Mouse (Mus musculus): ENCODE results near the gene Abi1. TPM values are rescaled to one million over a fixed set of nuclear protein-coding genes. Genes with fewer than 3 reads are reported as not detected.

Gene Abi1
- polyA plus RNA-seq (2015; fragmentation: Nextera tagmentation; extraction: Ambion mirVana) = 47.1 and 50.6 TPM in 2 replicates

DNA sequence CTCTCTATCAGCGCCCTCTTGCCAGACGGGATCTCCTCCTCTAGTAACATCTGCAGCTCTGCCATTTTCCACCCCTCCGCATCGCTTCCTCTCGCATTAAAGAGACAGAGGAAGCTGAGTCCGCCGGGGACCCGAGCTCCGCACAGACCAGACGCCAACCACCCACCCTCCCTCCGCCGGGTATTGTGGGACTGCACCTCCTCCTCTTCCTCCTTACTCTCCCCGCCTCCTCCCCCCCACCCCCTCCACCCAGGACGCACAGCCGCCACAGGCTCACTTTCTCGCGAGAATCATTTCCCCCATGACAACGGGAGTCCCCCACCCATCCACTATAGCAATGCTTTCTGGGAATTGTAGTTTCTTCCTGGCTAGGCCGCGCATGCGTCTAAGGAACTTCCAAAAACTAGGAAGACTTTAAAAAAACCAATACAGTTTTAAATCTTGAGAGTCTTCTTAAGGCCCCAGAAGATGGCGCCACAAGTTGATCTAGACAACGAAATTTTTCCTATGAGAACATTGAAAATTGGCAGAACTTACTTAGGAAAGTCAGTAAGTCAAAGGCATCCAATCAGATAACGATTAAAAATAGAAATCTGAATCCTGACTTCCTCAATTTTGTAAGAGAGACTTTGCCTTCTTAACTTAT is at the start of gene Abi1:
Gene Abi1, minus strand, starts transcription at position 241 of the 646 bp plus-strand sequence.
- Histone ChIP-seq H3K27ac (peak within 1 kb of the TSS; percentile 99), H3K36me3 (no peaks in the 10 kb centered on the region), H3K4me3 (peak within 1 kb of the TSS; percentile 100), H3K27me3 (no peaks in the 10 kb centered on the region), H3K4me2 (peak within 1 kb of the TSS; percentile 63), H3K9ac (peak within 1 kb of the TSS; percentile 99), H3K4me1 (peaks cover 16% of the 10 kb centered on the region), H3K9me3 (no peaks in the 10 kb centered on the region)
- 2% methylated on average over 24 of the region's 24 CpGs for WGBS
- ATAC-seq (ENCODE audit: borderline replicate concordance, extremely low read depth, low FRiP score, low TSS enrichment) = peak; percentile 98

DNA sequence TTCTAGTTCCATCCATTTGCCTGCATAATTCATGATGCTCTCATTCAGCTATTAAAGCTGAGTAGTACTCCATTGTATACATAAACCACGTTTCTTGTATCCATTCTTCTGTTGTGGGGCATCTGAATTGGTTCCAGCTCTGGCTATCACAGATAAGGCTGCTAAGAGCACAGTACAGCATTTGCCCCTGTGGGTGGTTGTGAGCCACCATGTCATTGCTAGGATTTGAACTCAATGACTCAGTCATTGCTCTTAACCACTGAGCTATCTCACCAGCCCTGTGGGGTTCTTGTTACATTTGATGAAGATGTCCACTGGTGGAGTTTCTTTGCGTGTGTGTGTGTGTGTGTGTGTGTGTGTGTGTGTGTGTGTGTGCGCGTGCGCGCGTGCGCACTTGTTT is 44.5 kb upstream of the Abi1 start:
- H3K36me3 ChIP-seq = peaks cover 15% of the 10 kb centered on the region; the same call in 1 of the 2 replicates
- no peak for ATAC-seq (ENCODE audit: borderline replicate concordance, extremely low read depth, low FRiP score, low TSS enrichment)
- H3K4me2 ChIP-seq = no peak overlapping the region
- no peak overlapping the region for H3K9ac ChIP-seq
- WGBS = 93% methylated on average over 8 of the region's 8 CpGs
- H3K4me1 ChIP-seq = no peaks in the 10 kb centered on the region
- H3K9me3 ChIP-seq = no peaks in the 10 kb centered on the region
- no peaks in the 10 kb centered on the region for H3K27me3 ChIP-seq
- H3K27ac ChIP-seq = no peak overlapping the region
- H3K4me3 ChIP-seq = no peak overlapping the region

DNA sequence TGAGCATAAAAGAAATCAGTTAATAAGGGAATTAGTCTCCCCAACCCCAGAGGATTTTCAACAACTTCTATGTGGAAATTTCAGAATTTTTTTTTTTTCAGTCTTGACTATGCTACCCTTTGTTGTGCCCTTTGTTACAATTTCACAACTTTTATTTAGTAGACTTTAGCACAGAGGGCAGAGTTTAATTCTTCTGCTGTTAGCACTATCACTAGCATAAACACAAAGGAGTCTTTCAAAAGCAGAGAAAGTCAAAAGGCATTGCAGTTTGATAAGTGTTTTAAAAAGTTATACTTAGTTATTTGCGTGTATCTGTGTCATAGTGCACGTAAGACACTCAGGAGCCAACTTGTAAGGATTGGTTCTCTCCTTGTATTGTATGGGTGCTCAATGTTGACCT is 38.5 kb upstream of the Abi1 start:
- Histone ChIP-seq H3K4me1 (no peaks in the 10 kb centered on the region), H3K27me3 (no peaks in the 10 kb centered on the region), H3K36me3 (peaks cover 23% of the 10 kb centered on the region), H3K4me2 (no peak overlapping the region), H3K9ac (no peak overlapping the region), H3K9me3 (no peaks in the 10 kb centered on the region), H3K4me3 (no peak overlapping the region), H3K27ac (no peak overlapping the region)
- WGBS = 94% methylated on average over 2 of the region's 2 CpGs
- no peak for ATAC-seq (ENCODE audit: borderline replicate concordance, extremely low read depth, low FRiP score, low TSS enrichment)

DNA sequence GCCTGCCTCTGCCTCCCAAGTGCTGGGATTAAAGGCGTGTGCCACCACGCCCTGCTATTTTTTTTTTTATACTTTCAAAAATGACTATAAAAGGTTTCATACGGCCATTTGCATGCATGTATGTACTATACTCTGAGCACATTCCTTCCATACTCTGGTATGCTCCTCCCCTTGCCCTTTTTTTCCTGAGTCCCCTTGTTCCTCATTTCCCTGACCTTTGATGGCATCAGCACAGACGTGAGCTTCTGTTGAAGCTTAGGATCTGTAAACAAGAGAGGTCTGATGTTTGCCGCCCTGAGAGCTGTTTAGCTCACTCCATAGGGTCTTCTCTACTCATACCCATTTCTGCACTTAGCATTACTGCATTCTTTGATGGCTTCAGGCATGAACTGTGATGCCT is 37.7 kb upstream of the Abi1 start:
- ATAC-seq (ENCODE audit: borderline replicate concordance, extremely low read depth, low FRiP score, low TSS enrichment) = no peak
- 81% methylated on average over 5 of the region's 5 CpGs for WGBS
- H3K36me3 ChIP-seq = peaks cover 23% of the 10 kb centered on the region

DNA sequence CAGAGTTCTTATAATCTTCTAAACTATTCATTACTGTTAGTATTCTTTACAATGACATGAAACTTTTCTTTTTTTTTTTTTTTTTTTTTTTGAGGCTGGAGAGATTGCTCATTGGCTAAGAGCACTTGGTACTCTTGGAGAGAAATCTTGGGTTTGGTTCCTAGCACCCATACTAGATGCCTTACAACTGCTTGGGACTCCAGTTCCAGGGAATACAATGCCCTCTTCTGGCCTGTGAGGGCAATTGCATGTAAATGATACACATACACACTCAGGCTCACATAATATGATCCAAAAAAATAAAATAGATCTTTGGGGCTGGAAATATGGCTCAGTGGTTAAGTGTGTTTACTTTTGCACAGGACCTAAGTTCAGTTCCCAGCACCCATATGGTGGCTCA is 36.7 kb upstream of the Abi1 start:
- no peak overlapping the region for H3K4me3 ChIP-seq
- peaks cover 23% of the 10 kb centered on the region for H3K36me3 ChIP-seq
- H3K27ac ChIP-seq = no peak overlapping the region
- no peak overlapping the region for H3K4me2 ChIP-seq
- H3K9me3 ChIP-seq = no peaks in the 10 kb centered on the region
- no peaks in the 10 kb centered on the region for H3K27me3 ChIP-seq
- H3K9ac ChIP-seq = no peak overlapping the region
- no peak for ATAC-seq (ENCODE audit: borderline replicate concordance, extremely low read depth, low FRiP score, low TSS enrichment)
- H3K4me1 ChIP-seq = no peaks in the 10 kb centered on the region

More for the DNA sequence above, 37.7 kb upstream of the Abi1 start:
- no peak overlapping the region for H3K4me2 ChIP-seq
- no peaks in the 10 kb centered on the region for H3K9me3 ChIP-seq
- H3K27me3 ChIP-seq = no peaks in the 10 kb centered on the region
- no peak overlapping the region for H3K9ac ChIP-seq
- H3K27ac ChIP-seq = no peak overlapping the region
- no peak overlapping the region for H3K4me3 ChIP-seq
- no peaks in the 10 kb centered on the region for H3K4me1 ChIP-seq

DNA sequence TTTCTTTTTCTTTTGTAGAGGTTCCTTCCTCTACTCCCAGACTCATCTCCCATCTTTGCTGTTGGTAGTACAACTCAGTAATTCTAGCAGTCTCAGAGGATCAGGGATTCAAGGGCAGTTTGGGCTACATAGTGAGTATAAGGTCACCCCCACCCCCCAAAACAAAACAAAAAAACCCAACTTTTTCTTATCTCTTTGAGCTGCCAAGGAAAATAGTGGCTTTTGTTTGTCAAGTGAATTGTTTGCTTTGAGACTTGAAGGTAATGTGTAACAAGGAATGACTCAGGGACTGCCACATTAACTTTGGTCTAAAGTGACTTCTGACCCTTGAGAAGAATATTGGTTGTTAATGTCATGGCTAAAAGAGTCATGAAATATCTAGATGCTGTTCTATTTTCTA is 35.8 kb upstream of the Abi1 start:
- ATAC-seq (ENCODE audit: borderline replicate concordance, extremely low read depth, low FRiP score, low TSS enrichment) = no peak
- no peaks in the 10 kb centered on the region for H3K4me1 ChIP-seq
- H3K27me3 ChIP-seq = no peaks in the 10 kb centered on the region
- H3K9ac ChIP-seq = no peak overlapping the region
- no peak overlapping the region for H3K4me3 ChIP-seq
- H3K4me2 ChIP-seq = no peak overlapping the region
- H3K36me3 ChIP-seq = peaks cover 20% of the 10 kb centered on the region
- H3K27ac ChIP-seq = no peak overlapping the region
- no peaks in the 10 kb centered on the region for H3K9me3 ChIP-seq

DNA sequence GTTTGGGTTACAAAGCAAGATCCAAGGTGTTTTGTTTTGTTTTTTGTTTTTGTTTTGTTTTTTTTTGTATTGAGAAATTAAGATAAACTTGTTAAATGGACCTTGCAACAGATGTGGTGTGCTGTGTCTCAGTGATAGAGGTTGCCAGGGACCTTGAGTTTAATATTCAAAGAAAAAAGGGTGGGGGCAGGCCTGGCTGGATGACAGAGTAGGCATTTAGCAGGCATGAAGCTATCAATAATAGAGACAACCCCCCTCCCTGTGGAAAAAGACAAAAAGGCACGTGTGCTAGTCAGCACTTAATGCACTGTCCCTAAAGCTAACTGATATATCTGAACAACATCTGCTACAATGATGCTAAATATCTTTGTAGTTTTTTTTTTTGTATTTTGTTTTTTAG is 31.4 kb upstream of the Abi1 start:
- Histone ChIP-seq H3K27me3 (no peaks in the 10 kb centered on the region), H3K9me3 (no peaks in the 10 kb centered on the region), H3K4me2 (no peak overlapping the region), H3K4me3 (no peak overlapping the region), H3K9ac (no peak overlapping the region), H3K36me3 (0 out of 2 replicates have a peak, but pooled peaks cover 2% of the 10 kb centered on the region), H3K4me1 (no peaks in the 10 kb centered on the region), H3K27ac (no peak overlapping the region)
- ATAC-seq (ENCODE audit: borderline replicate concordance, extremely low read depth, low FRiP score, low TSS enrichment) = no peak
- 84% methylated on average over 1 of the region's 1 CpGs for WGBS

DNA sequence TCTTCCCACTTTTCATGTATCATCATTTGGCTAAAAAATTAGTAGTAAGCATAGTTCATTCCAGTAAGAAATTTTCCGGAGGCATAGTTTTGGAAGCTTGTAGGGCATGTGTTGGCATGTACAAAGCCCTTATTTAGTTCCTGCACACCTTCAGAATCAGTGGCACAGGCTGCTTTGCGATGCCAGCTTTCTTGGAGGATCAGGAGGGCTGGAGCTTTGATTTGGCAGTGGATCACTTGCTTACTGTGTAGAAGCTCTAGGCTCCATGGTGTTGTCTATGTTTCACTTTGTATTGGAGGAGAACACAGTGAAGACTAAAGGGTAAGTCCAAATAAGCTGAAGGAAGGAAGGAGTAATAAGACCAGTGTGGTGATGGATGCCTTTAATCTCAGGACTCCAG is 30.4 kb upstream of the Abi1 start:
- Histone ChIP-seq H3K36me3 (no peaks in the 10 kb centered on the region), H3K4me2 (no peak overlapping the region), H3K9ac (no peak overlapping the region), H3K27ac (no peak overlapping the region), H3K4me1 (no peaks in the 10 kb centered on the region), H3K27me3 (no peaks in the 10 kb centered on the region), H3K4me3 (no peak overlapping the region), H3K9me3 (no peaks in the 10 kb centered on the region)
- no peak for ATAC-seq (ENCODE audit: borderline replicate concordance, extremely low read depth, low FRiP score, low TSS enrichment)
- 93% methylated on average over 2 of the region's 2 CpGs for whole genome bisulfite sequencing

DNA sequence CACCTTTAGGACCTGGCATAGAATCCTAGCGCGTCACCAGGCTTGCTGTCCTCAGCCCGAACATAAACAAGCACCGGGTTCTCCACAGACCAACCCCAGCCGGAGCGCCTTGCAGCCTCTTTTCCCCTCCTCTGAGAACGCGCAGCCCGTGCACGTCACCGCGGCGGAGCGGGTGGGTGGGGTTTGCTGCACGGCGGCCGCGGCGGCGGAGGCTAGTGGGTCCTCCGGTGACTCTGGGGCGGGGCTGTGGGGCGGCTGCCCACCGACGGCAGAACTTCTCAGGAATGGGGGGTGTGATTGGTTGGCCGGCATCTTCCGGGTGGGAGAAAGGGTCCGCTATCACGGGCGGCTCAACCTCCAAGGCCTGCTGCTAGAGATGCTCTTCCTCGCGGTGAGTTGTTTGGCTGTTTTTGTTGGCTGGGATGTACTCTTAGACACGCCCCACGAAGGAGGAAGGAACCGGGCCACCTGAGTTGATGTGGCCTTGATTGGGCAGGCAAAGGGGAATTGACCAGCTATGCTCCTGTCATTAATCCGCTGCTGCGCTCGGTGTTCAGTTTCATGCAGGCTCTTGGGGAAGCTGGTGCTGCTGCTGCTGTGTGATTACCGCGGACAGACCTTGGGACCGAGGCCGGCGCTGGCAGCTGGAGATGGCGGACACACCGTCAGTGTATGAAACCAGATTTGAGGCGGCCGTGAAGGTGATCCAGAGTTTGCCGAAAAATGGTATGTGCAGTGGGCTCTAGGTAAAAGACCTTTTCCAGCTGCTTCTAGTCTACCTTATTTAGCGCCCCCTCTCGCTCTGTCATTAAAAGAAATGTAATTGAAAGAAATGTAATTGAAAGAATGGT is 29.1 kb upstream of the Abi1 start:
- no peaks in the 10 kb centered on the region for H3K9me3 ChIP-seq
- peak overlapping the region; percentile 93 for H3K4me2 ChIP-seq
- ATAC-seq (ENCODE audit: borderline replicate concordance, extremely low read depth, low FRiP score, low TSS enrichment) = peak; percentile 92

DNA sequence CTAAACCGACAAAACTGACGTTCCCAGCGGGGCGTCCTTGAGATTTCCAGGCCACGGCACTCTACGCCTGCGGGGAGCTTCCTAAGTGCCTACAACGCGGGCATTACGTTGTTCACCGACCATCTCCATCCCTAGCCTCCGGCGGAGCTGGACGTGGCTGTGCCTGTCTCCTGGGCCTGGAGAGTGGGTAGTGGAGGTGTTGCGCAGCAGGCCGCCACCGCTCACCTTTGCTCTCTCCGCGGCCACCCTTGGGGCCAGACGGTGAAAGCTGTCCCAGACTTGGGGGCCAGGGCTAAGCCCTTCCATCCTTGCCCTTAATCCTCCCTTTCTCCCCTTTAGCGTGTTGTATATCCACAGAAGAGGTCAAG is 28.3 kb upstream of the Abi1 start:
- Histone ChIP-seq H3K4me2 (peak overlapping the region; percentile 93), H3K4me3 (peak overlapping the region; percentile 62), H3K27ac (peak overlapping the region; percentile 93), H3K9ac (peak overlapping the region; percentile 78), H3K27me3 (no peaks in the 10 kb centered on the region), H3K36me3 (no peaks in the 10 kb centered on the region), H3K9me3 (no peaks in the 10 kb centered on the region), H3K4me1 (no peaks in the 10 kb centered on the region)
- ATAC-seq (ENCODE audit: borderline replicate concordance, extremely low read depth, low FRiP score, low TSS enrichment) = peak; percentile 74
- under 1% methylated on average over 21 of the region's 21 CpGs for WGBS

More for the DNA sequence above, 29.1 kb upstream of the Abi1 start:
- H3K36me3 ChIP-seq = no peaks in the 10 kb centered on the region
- peak overlapping the region; percentile 78 for H3K9ac ChIP-seq
- no peaks in the 10 kb centered on the region for H3K27me3 ChIP-seq
- peak overlapping the region; percentile 93 for H3K27ac ChIP-seq
- peak overlapping the region; percentile 62 for H3K4me3 ChIP-seq
- H3K4me1 ChIP-seq = no peaks in the 10 kb centered on the region
- WGBS = under 1% methylated on average over 50 of the region's 50 CpGs

DNA sequence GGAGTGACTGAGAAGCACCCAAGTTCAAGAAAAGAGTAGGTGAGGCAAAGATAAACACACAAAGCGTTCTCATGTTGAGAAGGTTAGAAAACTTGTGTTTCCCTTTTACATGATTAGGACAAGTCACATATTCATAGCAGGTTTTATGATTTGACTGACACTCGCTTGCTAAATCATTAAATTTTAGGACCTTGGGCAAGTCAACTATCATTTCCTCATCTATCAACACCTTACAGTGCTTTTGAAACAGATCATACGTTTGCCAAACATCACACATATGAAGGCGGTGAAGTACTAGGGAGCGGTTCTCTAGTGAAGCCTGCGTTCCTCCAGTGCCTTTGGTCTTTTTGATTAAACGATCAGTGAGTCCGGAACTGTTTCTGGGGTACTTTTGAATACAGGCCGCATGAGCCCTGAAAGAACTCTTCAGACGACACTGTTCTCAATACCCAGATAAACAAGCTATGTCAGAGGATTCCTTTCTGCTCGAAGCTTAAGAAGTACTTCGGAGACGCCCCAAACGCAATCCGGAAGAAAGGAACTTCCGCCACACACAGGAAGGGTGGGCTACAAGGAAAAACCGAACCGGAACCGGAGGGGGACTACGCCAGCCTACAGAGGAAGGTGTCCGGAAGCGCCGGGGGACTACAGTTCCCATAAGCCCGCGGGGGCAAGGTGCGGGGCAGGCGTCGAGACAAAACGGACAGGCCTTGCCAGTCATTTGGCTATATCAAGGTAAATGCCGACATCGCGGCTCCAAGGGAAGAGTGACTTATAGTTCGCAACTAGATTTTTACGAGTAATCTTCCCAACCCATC is 27.7 kb upstream of the Abi1 start, which contains the start of gene Acbd5:
Gene Acbd5, plus strand, starts transcription at position 616 of the 818 bp plus-strand sequence.
- peak; percentile 97 for ATAC-seq (ENCODE audit: borderline replicate concordance, extremely low read depth, low FRiP score, low TSS enrichment)
- Histone ChIP-seq H3K9ac (peak within 1 kb of the TSS; percentile 78), H3K4me1 (no peaks in the 10 kb centered on the region), H3K4me2 (peak within 1 kb of the TSS; percentile 93), H3K27me3 (no peaks in the 10 kb centered on the region), H3K27ac (peak within 1 kb of the TSS; percentile 93), H3K9me3 (no peaks in the 10 kb centered on the region), H3K36me3 (no peaks in the 10 kb centered on the region), H3K4me3 (peak within 1 kb of the TSS; percentile 62)
- WGBS = 2% methylated on average over 34 of the region's 34 CpGs
